ENCODE assay signal across 8 mouse cellular contexts in genomic region chr2:144269679-144270475, GRCm38 (mm10). TPM values are rescaled to one million over a fixed set of nuclear protein-coding genes. Genes with fewer than 3 reads are reported as not detected.
DNase-seq lines count a peak whose midpoint lies in the region; ATAC-seq and TF ChIP-seq lines count a peak whose summit lies in the region.

No protein-coding gene starts in this region.

- no peak for TF ChIP-seq POLR2A in kidney, adult 2 months (IDR thresholded peaks at IDR 0.05; ENCODE audit: low read depth, low read length)

- H3K9ac ChIP-seq in hindbrain, embryonic 12.5 days = peak overlapping the region; percentile 96
- H3K9ac ChIP-seq in midbrain, embryonic 13.5 days (replicated peaks) = peak overlapping the region; percentile 95

- TF ChIP-seq CTCF in kidney, adult 2 months (conservative IDR thresholded peaks at IDR 0.05; ENCODE audit: insufficient read depth, insufficient read length, low read depth, low read length) = no peak

- no peaks in the 10 kb centered on the region for H3K27me3 ChIP-seq in kidney, adult 2 months (replicated peaks; ENCODE audit: control insufficient read depth, insufficient read depth, low read length)
- H3K27me3 ChIP-seq in hindbrain, embryonic 12.5 days = no peaks in the 10 kb centered on the region
- H3K27me3 ChIP-seq in midbrain, embryonic 13.5 days = no peaks in the 10 kb centered on the region

- H3K4me1 ChIP-seq in kidney, adult 2 months (ENCODE audit: control insufficient read depth, insufficient read depth, low read length) = peaks cover 12% of the 10 kb centered on the region; the same call in 1 of the 2 replicates
- H3K4me1 ChIP-seq in hindbrain, embryonic 12.5 days = peaks cover 19% of the 10 kb centered on the region
- H3K4me1 ChIP-seq in midbrain, embryonic 13.5 days (replicated peaks) = peaks cover 33% of the 10 kb centered on the region

- no peak for DNase-seq in kidney, adult 2 months
- no peak for DNase-seq in kidney, adult 11 months
- peak; percentile 49 for DNase-seq in adipocyte (ENCODE audit: low spot score)
- no peak for DNase-seq in natural killer cell, adult 2 months (ENCODE audit: low spot score in 2 of 2)
- DNase-seq in gastrocnemius, postnatal 4 days (ENCODE audit: low spot score in 2 of 2) = no peak
- no peak for DNase-seq in thymus, postnatal 0 days (ENCODE audit: low spot score)

- no peaks in the 10 kb centered on the region for H3K9me3 ChIP-seq in hindbrain, embryonic 12.5 days (replicated peaks)
- no peaks in the 10 kb centered on the region for H3K9me3 ChIP-seq in midbrain, embryonic 13.5 days

- peak overlapping the region; percentile 69 for H3K4me2 ChIP-seq in hindbrain, embryonic 12.5 days (replicated peaks)
- H3K4me2 ChIP-seq in midbrain, embryonic 13.5 days (replicated peaks) = peak overlapping the region; percentile 71

- peak overlapping the region; percentile 95 for H3K4me3 ChIP-seq in kidney, adult 2 months (ENCODE audit: insufficient read depth, low read depth, low read length)
- peak overlapping the region; percentile 88 for H3K4me3 ChIP-seq in hindbrain, embryonic 12.5 days
- H3K4me3 ChIP-seq in midbrain, embryonic 13.5 days (replicated peaks) = peak overlapping the region; percentile 92

- under 1% methylated on average over 33 of the region's 33 CpGs for WGBS in kidney, adult 2 months
- under 1% methylated on average over 31 of the region's 33 CpGs for WGBS in hindbrain, embryonic 12.5 days
- WGBS in midbrain, embryonic 13.5 days = under 1% methylated on average over 26 of the region's 33 CpGs

- no peaks in the 10 kb centered on the region; the same call in 1 of the 2 replicates for H3K36me3 ChIP-seq in kidney, adult 2 months (ENCODE audit: control insufficient read depth, insufficient read depth, low read length)
- no peaks in the 10 kb centered on the region for H3K36me3 ChIP-seq in hindbrain, embryonic 12.5 days
- H3K36me3 ChIP-seq in midbrain, embryonic 13.5 days = no peaks in the 10 kb centered on the region

- peak overlapping the region; percentile 82 for H3K27ac ChIP-seq in kidney, adult 2 months (ENCODE audit: insufficient read depth, low read depth, low read length)
- peak overlapping the region; percentile 91 for H3K27ac ChIP-seq in hindbrain, embryonic 12.5 days
- H3K27ac ChIP-seq in midbrain, embryonic 13.5 days = peak overlapping the region; percentile 90

- ATAC-seq in hindbrain, embryonic 12.5 days (ENCODE audit: low FRiP score) = peak; percentile 47
- peak; percentile 29; the same call in 1 of the 2 replicates for ATAC-seq in midbrain, embryonic 13.5 days

RNA-seq across cellular contexts. Expression of gene Mgme1, which starts 0.6 kb away (rescaled TPM):
- 6.3 and 8.1 TPM in 2 replicates for polyA plus RNA-seq in kidney, adult 2 months (2012; rRNA removed)
- polyA plus RNA-seq in hindbrain, embryonic 12.5 days (2016; fragmentation: Nextera tagmentation; extraction: Ambion mirVana) = 15.4 and 16.2 TPM in 2 replicates
- polyA plus RNA-seq in midbrain, embryonic 13.5 days (2015; fragmentation: Nextera tagmentation; extraction: Ambion mirVana) = 12.9 and 13.0 TPM in 2 replicates
- 1 to 10 TPM; 6.3 to 6.6 TPM for total RNA-seq in gastrocnemius, postnatal 4 days (2021)
- 15.7 and 17.0 TPM in 2 replicates for polyA plus RNA-seq in thymus, postnatal 0 days (2015; fragmentation: Nextera tagmentation; extraction: Ambion mirVana)

RNA-seq across cellular contexts. Expression of gene Snx5, which starts 0.8 kb away (rescaled TPM):
- polyA plus RNA-seq in kidney, adult 2 months (2012; rRNA removed) = 40.9 and 47.2 TPM in 2 replicates
- polyA plus RNA-seq in hindbrain, embryonic 12.5 days (2016; fragmentation: Nextera tagmentation; extraction: Ambion mirVana) = 93.0 and 97.0 TPM in 2 replicates
- 64.7 and 66.5 TPM in 2 replicates for polyA plus RNA-seq in midbrain, embryonic 13.5 days (2015; fragmentation: Nextera tagmentation; extraction: Ambion mirVana)
- total RNA-seq in gastrocnemius, postnatal 4 days (2021) = 10 to 100 TPM; 92.2 to 94.5 TPM
- polyA plus RNA-seq in thymus, postnatal 0 days (2015; fragmentation: Nextera tagmentation; extraction: Ambion mirVana) = 123 and 126 TPM in 2 replicates
